Mouse (Mus musculus) lung, embryonic 16.5 days (tissue): ENCODE measurements around the gene Map7. TPM values are rescaled to one million over a fixed set of nuclear protein-coding genes. Genes with fewer than 3 reads are reported as not detected.

Source experiments
- ATAC-seq: fragments of 200-750 bp; cut with Nextera tagmentation; 2 replicates; pipeline ENCODE4 v1.8.0; 2017; ENCODE audit warnings: low read depth, mild to moderate bottlenecking, moderate library complexity
- H3K27ac ChIP-seq: fragments of 300-500 bp; sonication (generic); 2 replicates; pipeline ENCODE4 v1.5.1; 2014; ENCODE audit warnings: mild to moderate bottlenecking, control low read depth, low read length
- H3K27me3 ChIP-seq: fragments of 300-500 bp; sonication (generic); 2 replicates; pipeline ENCODE4 v1.6.1; 2014; ENCODE audit warnings: low read depth, low read length, mixed read lengths; ENCODE audit not compliant: control insufficient read depth, insufficient read depth
- H3K36me3 ChIP-seq: fragments of 300-500 bp; sonication (generic); 2 replicates; pipeline ENCODE4 v1.6.1; 2014; ENCODE audit warnings: low read length; ENCODE audit not compliant: control insufficient read depth, insufficient read depth
- H3K4me1 ChIP-seq: fragments of 300-500 bp; sonication (generic); replicated peaks from 2 replicates; pipeline ENCODE4 v1.6.1; 2014; ENCODE audit warnings: low read length, mixed read lengths; ENCODE audit not compliant: control insufficient read depth, insufficient read depth
- H3K4me2 ChIP-seq: fragments of 300-500 bp; sonication (generic); 2 replicates; pipeline ENCODE4 v1.6.1; 2014; ENCODE audit warnings: low read depth, low read length, control low read depth
- H3K4me3 ChIP-seq: fragments of 300-500 bp; sonication (generic); 2 replicates; pipeline ENCODE4 v1.5.1; 2014; ENCODE audit warnings: mild to moderate bottlenecking, low read length, control low read depth
- H3K9ac ChIP-seq: fragments of 300-500 bp; sonication (generic); 2 replicates; pipeline ENCODE4 v1.6.1; 2014; ENCODE audit warnings: low read length, control low read depth
- H3K9me3 ChIP-seq: fragments of 300-500 bp; sonication (generic); 2 replicates; pipeline ENCODE4 v1.6.1; 2016; ENCODE audit warnings: low read length; ENCODE audit not compliant: control insufficient read depth
- WGBS: fragments of 180-500 bp; shearing (Covaris S2); extraction: QIAGEN DNeasy Blood & Tissue Kit; methylation state at CpG from one replicate; pipeline ENCODE4 v1.1.7; 2014; 5-methylcytosine and 5-hydroxymethylcytosine counted together
- polyA plus RNA-seq: library from polyadenylated mRNA; unstranded; fragments of >200 nt; fragmentation: Nextera tagmentation; extraction: Ambion mirVana; gene quantifications from 2 replicates; pipeline ENCODE4 v1.2.1, GENCODE M21; 2015

The Map7 gene
- polyA plus RNA-seq, 1 experiment from 2014 or later: 14.4 TPM

DNA sequence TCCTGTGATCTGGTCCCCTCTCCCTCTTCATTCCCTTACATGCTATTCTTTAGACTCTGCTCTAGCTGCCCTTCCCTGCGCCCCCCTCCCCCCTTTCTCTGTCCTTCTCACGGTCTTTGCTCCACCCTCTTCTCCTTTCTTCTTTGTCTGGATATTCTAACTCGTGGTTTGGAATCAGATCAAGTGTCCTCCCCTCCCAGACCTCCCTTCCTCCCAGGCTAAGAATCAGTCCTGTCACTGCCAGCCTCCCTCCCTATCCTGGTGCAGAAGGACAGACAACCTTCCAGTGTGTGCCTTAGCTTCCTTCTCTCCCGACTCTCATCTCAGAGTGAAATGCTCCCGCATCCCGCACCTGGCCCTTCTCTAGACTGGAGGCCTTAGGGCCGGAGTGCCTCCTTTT lies 27.8 kb downstream of the Map7 start:
- H3K4me3 ChIP-seq: no peak overlapping the region
- no peak overlapping the region for H3K27ac ChIP-seq
- no peaks in the 10 kb centered on the region for H3K36me3 ChIP-seq
- no peaks in the 10 kb centered on the region for H3K9me3 ChIP-seq
- no peak overlapping the region for H3K4me2 ChIP-seq
- WGBS: 63% methylated on average over 7 of the region's 7 CpGs
- ATAC-seq: no peak
- H3K9ac ChIP-seq: no peak overlapping the region
- H3K27me3 ChIP-seq: no peaks in the 10 kb centered on the region; the same call in 1 of the 2 replicates
- H3K4me1 ChIP-seq: peaks cover 6% of the 10 kb centered on the region

DNA sequence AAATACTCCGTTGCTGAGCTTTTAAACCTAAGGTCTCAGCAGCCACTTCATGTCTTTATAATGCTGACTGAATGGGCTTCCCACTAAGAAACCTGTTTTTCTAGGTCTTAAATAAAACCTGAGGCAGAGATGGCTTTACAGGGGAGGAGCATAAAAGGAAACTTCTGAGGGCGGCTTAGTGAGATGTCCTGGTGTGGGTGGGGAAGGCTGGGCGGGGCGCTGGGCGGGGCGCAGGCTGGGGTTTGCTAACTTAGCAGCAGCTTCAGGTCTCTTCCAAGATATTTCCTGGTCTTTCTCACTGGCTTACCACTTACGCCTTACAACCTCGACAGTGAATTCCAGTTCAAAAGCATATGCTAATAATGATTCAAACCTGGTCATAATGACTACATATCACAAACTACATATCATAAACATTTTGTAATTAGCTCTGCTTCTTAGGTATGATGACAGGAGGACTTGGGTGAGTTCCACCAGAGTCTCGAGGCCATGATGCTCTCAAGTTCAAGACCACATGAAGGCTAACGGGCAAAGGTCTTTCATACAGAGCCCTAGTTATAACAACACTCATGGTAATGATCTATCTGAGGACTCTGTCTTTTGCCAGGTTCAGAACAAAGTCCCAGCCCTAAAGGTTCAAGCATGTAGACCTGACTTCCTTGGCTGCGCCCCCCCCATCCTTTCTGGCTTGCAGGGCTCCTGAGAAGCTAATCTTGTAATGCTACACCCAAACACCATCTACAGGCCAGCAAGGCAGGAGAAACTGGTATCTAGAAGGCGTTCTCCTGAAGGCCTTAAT lies 30.7 kb downstream of the Map7 start:
- Histone ChIP-seq H3K36me3 (no peaks in the 10 kb centered on the region), H3K4me2 (no peak overlapping the region), H3K27ac (no peak overlapping the region), H3K9me3 (no peaks in the 10 kb centered on the region), H3K27me3 (no peaks in the 10 kb centered on the region), H3K4me3 (no peak overlapping the region), H3K4me1 (peaks cover 8% of the 10 kb centered on the region), H3K9ac (no peak overlapping the region)
- 27% methylated on average over 12 of the region's 12 CpGs for WGBS
- ATAC-seq: peak; percentile 61

DNA sequence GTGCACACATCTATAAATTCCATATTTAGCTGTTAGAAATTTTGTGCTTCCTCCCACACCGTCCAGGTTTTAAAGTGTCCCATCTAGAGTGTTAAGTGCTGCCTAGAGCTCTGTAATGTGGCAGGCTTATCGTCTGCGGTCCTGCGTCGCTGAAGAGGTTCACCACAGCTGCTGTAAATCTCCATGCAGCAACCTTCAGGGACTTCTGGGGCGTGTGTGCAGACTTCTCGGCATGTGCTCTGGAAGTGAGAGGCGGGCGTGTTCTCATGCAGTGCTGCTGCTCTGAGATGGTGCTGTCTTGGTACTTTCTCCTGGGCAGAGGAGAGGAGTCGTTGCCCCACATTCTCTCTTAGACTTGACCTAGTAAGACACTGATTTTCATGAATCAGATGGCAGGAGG lies 32.9 kb downstream of the Map7 start:
- H3K27ac ChIP-seq: no peak overlapping the region
- ATAC-seq: peak; percentile 72; the same call in 1 of the 2 replicates
- no peak overlapping the region for H3K9ac ChIP-seq
- WGBS: 32% methylated on average over 10 of the region's 10 CpGs
- no peak overlapping the region for H3K4me3 ChIP-seq
- no peak overlapping the region for H3K4me2 ChIP-seq
- peaks cover 8% of the 10 kb centered on the region for H3K4me1 ChIP-seq
- H3K9me3 ChIP-seq: no peaks in the 10 kb centered on the region
- no peaks in the 10 kb centered on the region for H3K36me3 ChIP-seq
- H3K27me3 ChIP-seq: no peaks in the 10 kb centered on the region

DNA sequence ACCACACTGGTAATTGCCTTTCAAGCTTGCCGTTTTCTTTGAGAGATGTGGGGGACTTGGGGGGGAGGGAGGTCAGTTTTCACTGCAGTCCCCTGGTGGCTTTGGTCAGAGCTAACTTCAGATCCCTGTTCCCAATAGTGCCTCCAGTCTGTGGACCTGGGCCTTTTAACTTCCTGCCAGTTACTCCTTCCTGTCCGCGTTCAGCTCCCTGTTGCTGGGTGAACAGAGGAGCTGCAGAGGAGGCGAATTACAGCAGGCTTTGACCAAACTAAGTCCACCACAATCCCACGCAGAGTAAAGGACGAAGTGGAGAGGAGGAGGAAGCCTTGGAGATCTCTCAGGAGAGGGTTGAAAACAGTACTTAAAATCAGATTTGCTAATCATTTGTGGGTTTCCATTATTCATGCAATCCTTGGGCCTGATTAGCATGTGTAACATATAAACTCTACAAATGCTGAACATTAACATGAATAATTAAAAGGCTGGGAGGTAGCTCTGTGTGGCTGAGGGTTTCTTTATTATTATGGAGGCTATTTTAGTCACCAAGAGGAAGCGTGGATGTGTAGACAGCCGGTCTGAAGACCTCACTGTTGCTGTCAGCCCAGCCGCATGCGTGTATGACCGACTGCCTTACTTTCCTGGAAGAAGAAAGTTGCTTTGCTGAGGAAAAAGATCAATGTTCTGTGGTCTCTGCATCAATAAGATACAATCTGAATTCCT lies 33.6 kb downstream of the Map7 start:
- Histone ChIP-seq H3K9me3 (no peaks in the 10 kb centered on the region), H3K4me3 (no peak overlapping the region), H3K9ac (no peak overlapping the region), H3K4me2 (no peak overlapping the region), H3K27me3 (no peaks in the 10 kb centered on the region), H3K36me3 (no peaks in the 10 kb centered on the region), H3K27ac (no peak overlapping the region), H3K4me1 (peaks cover 8% of the 10 kb centered on the region)
- no peak for ATAC-seq
- 53% methylated on average over 11 of the region's 11 CpGs for WGBS

DNA sequence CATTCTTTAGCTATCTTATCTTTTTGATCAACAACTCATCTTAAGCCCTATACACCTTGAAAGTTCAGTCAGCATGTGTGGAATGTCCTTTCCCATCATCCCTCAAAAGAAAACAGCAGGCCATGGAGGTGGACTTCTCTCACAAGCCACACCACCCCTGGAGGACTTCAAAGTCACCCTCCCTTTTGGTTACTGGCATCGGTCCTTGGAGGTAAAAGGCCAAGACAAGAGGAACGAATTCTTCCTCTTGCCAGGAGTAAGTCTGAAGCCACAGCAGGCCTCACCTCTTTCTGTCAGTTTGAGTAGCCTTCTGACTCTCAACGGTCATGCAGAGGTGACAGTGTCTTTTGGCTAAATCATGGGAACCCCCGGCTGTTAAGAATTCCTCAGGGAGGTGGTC lies 36.1 kb downstream of the Map7 start:
- 40% methylated on average over 4 of the region's 4 CpGs for WGBS
- no peaks in the 10 kb centered on the region for H3K36me3 ChIP-seq
- H3K4me2 ChIP-seq: no peak overlapping the region

DNA sequence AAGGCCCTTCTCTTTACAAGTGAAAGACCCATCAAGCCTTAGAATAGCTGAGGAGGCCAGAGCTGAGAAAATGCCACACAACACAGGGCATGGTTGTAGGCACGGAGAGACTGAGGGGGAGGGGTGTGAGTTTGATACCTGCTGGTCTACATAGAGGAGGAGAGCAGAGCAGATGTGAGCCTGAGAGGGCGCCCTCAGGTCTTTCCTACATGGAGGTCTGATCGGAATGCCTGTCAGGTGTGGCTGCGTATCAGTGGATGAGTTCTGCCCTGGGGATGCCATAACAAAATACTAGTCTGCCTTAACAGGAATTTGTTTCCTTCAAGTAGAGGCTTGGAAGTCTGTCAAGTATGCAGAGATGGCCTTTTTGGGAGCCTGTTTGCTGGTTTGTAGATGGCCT lies 37.0 kb downstream of the Map7 start:
- 79% methylated on average over 4 of the region's 4 CpGs for WGBS
- H3K27me3 ChIP-seq: no peaks in the 10 kb centered on the region
- H3K4me1 ChIP-seq: peaks cover 3% of the 10 kb centered on the region; the same call in 1 of the 2 replicates
- no peak overlapping the region for H3K4me3 ChIP-seq
- H3K27ac ChIP-seq: no peak overlapping the region
- H3K9me3 ChIP-seq: no peaks in the 10 kb centered on the region
- no peak overlapping the region for H3K4me2 ChIP-seq
- H3K9ac ChIP-seq: no peak overlapping the region
- H3K36me3 ChIP-seq: no peaks in the 10 kb centered on the region
- ATAC-seq: no peak

More for the DNA sequence above, 36.1 kb downstream of the Map7 start:
- Histone ChIP-seq H3K27ac (no peak overlapping the region), H3K9me3 (no peaks in the 10 kb centered on the region), H3K4me1 (peaks cover 3% of the 10 kb centered on the region; the same call in 1 of the 2 replicates), H3K9ac (no peak overlapping the region), H3K4me3 (no peak overlapping the region), H3K27me3 (no peaks in the 10 kb centered on the region)
- ATAC-seq: no peak

DNA sequence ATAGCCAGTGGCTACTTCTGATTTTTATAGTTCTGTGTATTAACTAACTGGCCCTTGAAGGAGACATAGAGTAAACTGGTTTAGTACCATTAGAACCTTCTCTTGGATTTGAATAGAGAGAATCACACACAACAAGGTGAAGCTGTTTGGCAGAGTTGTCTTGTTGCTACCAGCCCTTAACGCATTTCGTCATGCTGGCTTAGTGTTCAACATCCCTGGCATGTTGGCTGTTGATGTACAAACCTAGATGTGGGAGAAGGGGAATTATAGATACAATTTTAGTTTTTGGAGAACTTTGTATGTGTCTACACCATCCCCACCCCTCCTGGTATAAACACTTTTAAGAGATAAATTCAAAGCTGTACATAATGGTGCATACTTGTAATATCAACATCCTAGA lies 37.5 kb downstream of the Map7 start:
- H3K27ac ChIP-seq: no peak overlapping the region
- no peak overlapping the region for H3K4me2 ChIP-seq
- H3K27me3 ChIP-seq: no peaks in the 10 kb centered on the region
- no peak overlapping the region for H3K4me3 ChIP-seq
- no peaks in the 10 kb centered on the region for H3K9me3 ChIP-seq
- WGBS: 82% methylated on average over 2 of the region's 2 CpGs
- no peak overlapping the region for H3K9ac ChIP-seq
- ATAC-seq: no peak
- peaks cover 3% of the 10 kb centered on the region; the same call in 1 of the 2 replicates for H3K4me1 ChIP-seq
- no peaks in the 10 kb centered on the region for H3K36me3 ChIP-seq

DNA sequence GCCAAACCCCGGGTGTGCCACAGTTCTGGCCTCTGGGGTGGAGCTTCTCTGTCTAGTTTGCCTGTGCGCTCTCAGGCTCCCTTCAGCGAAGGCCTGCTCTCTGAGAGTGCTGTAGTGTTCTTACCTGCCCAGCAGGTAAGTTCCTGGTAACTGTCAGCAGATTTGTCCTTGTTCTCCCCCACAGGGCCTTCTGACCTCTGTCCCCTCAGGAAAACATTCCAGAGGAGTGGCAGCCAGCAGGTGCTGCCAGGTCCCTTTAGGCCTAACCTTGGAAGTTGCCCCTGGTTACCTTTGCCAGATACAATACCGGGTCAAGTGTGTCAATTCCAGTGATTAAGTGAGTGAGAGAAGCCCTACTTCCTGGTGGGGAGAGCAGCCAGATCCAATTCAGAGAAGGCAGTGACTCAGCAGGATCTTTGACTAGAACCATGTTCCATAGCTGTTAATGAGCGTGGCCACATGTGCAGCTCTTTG lies 38.6 kb downstream of the Map7 start:
- no peak overlapping the region for H3K4me3 ChIP-seq
- no peak overlapping the region for H3K4me2 ChIP-seq
- 52% methylated on average over 5 of the region's 5 CpGs for WGBS
- peak; percentile 47; the same call in 1 of the 2 replicates for ATAC-seq
- H3K27ac ChIP-seq: no peak overlapping the region
- H3K4me1 ChIP-seq: peaks cover under 1% of the 10 kb centered on the region; the same call in 1 of the 2 replicates
- H3K9me3 ChIP-seq: no peaks in the 10 kb centered on the region
- no peaks in the 10 kb centered on the region for H3K27me3 ChIP-seq
- no peaks in the 10 kb centered on the region for H3K36me3 ChIP-seq
- H3K9ac ChIP-seq: no peak overlapping the region

DNA sequence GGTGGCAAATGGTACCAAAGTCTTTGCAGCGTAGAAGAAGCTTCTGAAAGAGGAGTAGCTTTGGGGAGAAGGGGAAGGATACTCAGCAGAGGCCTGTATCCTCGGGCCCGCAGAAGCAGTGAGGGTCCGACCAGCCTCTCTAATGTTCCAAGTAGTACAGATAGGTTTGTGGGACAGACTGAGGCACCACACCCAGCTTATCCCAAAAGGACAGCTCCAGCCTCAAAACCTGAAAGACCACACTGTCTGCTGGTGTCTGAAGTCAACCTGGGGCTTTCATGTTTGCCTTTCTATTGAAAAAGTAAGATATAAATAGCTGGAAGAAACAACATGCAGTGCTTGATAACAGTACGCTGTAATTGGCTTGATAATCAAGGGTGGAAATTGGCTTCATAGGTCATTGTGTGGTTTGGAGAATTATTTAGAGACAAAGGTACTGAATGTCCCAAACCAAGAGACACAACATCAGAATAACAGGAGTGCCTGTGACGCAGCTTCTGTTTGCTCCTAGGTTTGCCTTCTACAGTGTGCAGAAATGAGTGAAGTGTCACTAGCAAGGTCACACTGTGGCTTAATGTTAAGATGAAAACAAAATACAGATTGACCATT lies 42.0 kb downstream of the Map7 start:
- no peaks in the 10 kb centered on the region for H3K9me3 ChIP-seq
- no peaks in the 10 kb centered on the region for H3K36me3 ChIP-seq
- H3K4me2 ChIP-seq: no peak overlapping the region
- no peak for ATAC-seq
- no peak overlapping the region for H3K9ac ChIP-seq
- H3K4me1 ChIP-seq: no peaks in the 10 kb centered on the region; the same call in 1 of the 2 replicates
- H3K4me3 ChIP-seq: no peak overlapping the region
- no peak overlapping the region for H3K27ac ChIP-seq
- no peaks in the 10 kb centered on the region for H3K27me3 ChIP-seq
- WGBS: 91% methylated on average over 6 of the region's 6 CpGs
